Mouse (Mus musculus): ENCODE measurements around the gene Vtcn1.

The Vtcn1 gene

DNA sequence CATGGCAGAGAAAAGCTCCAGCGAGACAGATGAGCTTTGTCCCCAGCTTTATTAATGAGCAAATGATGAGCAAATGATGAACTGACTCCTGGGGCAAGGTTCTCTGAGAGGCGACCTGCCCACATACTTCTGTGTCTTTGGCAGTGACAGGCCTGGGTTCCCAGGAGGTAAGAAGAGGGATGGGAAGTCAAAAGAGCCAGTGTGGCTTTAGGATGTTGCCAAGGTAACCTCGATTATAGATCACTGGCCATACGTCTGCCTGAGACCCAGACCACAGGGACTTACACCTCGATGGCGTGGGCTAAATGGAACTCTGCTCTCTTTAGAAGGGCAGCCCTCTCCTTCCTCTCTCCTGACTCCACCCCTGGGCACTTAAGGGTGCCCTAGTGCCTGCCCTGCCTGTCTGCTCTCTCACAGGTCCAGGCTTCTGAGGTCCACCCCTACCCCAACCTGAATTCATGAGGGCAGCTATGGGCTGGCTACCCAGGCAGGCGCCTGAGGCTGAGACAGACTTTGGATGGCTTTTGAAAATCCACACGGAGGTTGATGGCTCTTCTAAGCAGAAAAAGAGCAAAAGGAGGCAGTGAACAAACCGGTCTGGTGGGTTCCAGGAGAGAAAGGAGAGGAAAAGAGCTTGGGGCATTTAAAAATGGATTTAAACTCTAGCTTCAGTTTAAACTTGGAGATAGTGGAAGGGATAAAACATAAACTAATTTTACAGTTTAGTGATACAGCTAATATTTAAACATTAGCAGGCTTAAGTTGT, 31.0 kb downstream of the Vtcn1 start:
- peak; percentile 21 for DNase-seq (ENCODE audit: low read depth, low spot score)

DNA sequence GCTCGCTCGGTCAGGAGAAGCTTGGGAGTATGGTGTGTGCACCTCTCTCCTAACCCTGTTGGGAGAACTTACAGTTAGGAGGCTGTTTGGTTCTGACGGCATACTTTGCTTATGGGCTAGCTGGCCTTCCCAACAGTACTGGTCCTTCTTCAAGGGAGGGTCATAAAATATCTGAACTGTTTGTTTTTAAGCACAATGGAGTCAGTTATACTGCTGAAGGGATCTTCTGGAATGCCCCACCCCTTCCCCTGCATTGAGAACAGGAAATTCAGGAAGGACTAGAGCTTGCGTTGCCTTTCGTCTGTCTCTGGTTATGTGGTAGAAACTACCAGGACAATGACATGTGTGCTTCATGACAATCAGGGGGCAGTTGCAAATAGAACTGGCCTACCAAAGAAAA, 31.9 kb downstream of the Vtcn1 start:
- no peak for DNase-seq (ENCODE audit: low read depth, low spot score)

DNA sequence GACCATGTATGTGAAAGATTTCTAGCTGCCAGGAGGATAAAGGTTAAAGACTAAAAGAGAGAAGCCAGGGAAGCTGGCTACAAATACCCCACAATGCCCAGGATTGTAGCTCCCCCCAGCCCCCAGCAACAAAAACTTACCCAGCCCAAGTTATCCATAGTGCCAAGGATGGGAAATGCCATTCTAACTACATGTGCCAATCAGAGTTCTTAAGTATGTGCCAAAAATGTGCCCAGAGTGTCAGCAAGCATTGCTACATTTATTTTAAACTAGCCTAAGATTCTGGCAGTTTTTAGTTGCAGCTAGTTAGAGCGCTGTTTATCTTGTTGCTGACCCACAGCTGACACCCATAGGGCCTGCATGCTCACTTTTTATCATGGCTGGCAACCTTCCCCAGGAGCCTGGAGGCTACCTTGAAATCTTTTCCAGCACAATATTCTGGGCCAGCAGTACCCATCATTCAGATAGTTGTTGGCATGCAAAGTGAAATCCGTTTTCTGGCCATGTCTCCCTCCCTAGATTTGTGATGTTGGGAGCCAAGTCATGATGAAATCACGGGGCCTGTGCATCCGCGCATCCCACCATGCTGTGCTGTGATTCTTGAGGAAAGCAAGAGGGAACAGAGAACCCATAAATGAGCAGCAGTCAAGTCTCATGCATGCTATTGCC, 33.2 kb downstream of the Vtcn1 start:
- DNase-seq (ENCODE audit: low read depth, low spot score) = no peak

DNA sequence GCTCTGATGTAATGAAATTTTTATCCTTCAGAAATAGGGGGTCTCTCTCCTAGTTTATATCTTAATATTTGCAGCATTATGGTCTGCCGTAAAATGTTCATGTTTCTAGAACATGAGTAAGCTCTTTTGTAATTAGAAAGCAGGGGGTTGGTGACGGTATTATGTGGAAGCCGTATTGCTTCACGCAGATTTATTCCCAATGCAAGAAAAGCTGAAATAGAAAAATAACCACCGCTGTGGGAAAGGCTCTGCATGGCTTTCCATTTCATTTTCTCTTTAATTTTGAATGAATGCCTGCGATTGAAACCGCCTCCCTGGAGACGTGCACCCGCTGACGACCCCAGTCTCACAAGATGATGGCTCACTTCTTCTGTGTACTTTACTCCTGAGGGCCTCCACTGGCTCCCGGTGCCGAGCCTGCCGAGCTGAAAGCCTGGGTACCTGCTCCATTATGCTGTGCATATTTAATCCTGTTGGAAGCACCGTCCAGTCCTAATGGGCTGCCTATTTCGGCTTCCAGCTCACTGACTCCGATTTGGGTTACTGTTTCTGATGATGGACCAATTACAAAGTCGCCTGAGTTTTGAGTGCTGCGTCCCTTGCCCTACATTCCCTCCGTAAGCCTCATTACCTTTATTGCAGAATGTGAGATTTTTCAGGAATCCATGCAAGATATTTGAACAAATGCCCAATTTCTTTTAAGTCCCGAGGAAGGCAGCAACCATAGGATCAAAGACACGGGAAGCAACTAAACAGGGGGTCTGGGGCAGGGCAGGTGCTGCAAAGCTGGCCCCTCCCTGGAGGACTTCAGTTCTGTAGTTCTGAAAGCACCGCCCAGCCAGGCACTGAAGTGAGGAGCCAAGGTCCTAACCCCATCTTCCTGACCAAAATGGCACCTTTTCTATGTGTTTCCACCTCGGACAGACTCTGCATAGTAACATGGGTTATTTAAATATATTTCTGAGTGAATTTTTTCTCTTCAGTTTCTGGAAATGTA, 36.3 kb downstream of the Vtcn1 start:
- DNase-seq (ENCODE audit: low read depth, low spot score) = no peak

DNA sequence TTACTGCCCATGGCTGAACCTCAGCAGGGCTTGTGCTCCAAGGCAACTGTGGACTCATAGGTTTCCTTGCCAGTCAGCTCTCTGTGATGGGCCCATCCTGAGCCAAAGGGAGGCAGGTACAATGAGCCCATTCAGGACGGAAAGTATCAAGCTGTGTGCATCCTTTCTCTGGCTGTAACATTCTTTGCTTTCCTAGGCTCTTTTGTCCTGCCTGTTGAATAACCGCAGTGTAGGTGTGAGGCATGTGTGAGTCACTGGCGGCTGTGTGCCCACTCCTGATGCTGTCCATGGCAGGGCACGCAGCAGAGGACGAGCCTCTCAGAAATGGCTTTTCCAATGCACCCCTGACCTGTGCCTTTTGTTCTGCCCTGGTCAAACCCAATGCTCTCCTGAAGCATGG, 41.7 kb downstream of the Vtcn1 start:
- DNase-seq (ENCODE audit: low read depth, low spot score) = no peak

DNA sequence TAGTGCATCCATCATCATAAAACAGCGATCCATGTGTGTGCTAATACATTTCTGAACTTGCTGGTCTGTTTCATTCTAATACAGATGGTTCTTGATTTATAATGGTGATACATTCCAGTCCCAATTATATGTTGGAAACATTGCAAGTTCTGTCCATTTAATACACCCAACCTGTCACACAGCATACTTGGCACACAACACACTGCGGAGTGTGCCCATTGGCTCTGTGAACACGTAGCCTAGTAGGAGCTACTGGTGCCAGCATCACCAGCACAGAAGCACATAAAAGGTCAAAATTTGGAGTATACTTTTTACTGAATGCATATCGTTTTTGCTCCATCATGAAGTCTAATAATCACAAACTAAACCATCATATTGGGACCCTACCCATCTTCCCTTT, 51.8 kb downstream of the Vtcn1 start:
- DNase-seq (ENCODE audit: low read depth, low spot score) = no peak

DNA sequence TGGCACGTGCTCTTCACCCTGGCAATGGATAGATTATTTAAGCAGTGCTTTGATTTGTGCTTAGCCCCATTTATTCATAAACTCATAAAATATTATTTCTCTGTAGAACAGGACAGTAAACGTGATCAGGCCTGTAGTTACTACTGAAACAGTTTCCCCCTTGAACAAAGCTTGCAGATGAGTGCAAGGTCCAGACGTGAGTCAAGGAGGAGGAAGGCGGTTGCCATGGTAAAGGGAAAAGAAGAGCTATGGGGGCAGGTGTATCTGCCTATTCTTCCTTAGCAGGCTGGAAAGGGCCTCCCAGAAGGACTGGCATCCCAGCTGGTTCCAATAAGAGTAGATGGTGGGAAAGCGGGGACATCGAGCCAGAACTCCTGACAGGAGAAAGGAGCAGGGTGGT, 56.1 kb downstream of the Vtcn1 start:
- no peak for DNase-seq (ENCODE audit: low read depth, low spot score)

DNA sequence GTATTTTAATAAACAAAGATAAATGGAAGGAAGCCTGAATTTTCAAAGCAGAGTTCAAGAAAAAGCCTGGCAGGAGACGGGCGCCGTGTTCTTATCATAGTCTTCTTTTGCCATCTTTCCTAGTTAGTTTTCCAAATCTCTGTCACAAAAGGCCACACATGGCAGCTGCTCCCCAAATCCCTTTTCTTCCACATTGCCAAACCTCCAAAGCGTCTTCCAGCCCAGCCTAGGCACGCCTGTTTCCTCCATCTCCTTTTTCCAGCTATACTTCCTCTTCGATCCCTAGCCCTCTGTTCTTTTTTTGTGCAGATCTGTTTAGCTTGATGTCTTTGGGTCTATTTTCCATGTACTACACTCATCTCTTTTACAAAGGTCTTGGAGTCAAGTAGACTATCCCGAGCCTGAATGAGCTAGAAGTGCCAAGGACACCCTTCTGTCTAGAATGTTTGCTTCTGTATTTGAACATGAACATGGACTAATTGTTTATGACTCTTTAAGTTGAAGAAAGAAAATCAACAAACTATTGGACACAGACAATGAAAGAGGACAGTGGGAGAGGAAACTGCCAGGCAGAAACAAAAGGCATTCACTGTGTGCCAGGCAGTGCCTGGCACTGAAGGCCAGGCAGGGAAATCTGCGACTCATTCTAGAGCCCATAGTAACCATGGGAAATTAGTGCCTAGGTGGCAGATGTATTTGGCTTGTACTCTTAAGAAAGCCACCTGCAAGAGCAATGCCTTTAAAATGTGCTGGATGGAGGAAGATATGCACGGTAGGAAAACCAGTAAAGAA, 56.8 kb downstream of the Vtcn1 start:
- no peak for DNase-seq (ENCODE audit: low read depth, low spot score)

DNA sequence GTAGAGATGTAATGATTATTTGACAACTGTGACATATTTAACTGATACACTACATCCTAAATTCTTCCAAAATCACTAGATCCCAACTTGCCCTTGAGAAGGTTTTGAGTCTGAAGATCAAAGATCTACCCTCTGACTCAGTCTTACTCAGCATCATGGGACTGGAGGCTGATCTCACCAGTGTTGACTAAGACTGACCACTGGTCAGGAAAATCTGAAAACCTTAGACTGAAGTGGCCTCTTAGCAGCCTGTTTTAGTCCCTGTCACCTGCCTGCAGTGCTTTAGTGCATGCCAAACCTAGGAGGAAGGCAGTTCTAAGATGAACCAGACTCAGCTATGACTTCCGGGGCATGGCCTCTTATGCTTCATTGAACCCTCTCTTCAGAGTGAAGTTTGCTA, 64.0 kb downstream of the Vtcn1 start:
- DNase-seq (ENCODE audit: low read depth, low spot score) = no peak

DNA sequence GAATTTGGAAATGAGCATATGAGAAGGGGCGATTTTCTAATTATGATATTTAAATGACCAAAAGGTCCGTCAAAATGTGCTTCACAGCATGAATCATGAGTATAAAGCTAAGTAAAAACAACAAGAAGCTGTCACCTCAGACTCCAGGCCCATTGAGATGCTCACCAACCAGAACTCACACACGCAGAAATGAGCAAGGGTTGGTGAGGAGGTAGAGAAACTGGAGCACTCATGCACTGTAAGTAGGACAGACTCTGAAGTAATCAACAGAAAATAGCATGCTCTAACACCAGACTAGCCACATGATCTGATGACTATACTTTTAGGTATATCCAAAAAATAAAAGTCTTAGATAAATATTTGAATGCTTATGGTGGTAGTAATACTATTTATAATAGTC, 65.1 kb downstream of the Vtcn1 start:
- DNase-seq (ENCODE audit: low read depth, low spot score) = no peak

DNA sequence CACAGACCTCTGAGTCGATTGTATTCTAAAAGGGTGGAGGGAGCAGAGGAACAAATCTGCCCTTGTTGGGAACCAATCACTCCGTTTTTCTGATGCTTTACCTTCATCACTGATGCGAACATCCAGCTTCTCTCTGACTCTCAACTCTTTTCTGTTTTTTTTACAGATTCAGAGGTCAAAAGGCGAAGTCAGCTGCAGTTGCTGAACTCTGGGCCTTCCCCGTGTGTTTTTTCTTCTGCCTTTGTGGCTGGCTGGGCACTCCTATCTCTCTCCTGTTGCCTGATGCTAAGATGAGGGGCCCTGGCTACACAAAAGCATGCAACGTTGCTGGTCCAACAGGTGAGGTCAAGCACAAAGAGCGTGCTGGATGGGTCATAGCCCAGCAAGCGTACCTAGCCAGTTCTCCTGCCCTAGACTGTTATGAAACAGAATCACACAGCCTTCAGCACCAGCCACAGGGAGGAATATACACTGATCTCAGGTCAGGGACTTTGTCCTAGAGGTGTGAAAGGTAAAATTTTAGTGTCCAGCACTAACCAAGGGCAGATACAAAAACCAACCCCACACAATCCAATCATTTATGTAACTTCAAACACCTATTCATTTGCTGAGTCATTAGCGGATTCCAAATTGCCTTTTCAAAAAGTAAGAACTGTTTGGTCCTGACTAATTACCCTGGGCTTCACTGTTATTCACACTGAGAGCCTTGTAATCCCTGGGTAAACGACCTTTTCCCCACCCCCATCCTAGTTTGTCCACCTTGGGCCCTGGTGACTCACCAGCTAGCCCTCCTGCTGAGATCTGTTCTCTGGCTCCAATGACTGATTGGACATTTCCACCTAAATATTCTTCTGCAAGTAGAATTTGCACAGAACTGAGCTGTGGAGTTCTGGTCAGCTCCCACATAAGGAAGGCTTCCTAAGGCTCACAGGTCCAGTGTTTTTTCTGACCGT, 67.4 kb downstream of the Vtcn1 start:
- DNase-seq (ENCODE audit: low read depth, low spot score) = no peak

DNA sequence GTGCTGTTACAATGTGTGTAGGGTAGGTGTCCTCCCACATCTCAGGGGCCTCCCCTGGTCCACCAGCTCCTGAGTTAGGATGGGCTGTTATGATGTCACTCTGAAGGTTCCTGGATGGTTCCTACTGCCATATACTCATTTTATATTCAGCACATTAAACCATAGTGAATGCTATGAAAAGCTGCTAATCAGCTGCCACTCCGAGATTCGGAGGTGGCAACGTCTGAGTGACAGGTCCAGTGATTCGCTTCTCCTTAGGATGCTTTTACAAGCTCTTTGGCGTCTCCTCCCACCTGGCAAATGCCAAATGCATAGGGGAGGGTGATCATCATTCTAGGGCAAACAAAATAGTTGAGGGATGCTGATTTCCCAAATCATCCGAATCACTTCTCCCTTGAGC, 70.2 kb downstream of the Vtcn1 start:
- no peak for DNase-seq (ENCODE audit: low read depth, low spot score)

DNA sequence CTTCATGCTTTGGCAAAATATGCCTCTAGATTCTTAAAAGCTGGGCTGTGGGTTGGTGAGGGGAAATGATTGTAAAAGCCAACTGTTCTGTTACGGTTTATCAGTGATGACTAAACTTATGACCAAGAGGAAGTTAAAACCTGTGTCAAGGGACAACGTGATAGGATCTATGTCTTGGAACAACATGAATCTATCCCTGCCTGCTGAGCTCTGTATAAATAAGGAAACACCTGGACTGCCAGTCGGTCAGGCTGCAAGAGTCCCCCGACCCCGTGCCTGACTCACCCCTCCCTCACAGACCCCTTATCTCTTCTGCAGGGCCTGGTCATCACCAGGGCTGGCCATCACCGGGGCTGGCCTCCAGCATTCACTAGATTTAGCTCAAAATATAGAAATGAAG, 80.9 kb downstream of the Vtcn1 start:
- no peak for DNase-seq (ENCODE audit: low read depth, low spot score)

DNA sequence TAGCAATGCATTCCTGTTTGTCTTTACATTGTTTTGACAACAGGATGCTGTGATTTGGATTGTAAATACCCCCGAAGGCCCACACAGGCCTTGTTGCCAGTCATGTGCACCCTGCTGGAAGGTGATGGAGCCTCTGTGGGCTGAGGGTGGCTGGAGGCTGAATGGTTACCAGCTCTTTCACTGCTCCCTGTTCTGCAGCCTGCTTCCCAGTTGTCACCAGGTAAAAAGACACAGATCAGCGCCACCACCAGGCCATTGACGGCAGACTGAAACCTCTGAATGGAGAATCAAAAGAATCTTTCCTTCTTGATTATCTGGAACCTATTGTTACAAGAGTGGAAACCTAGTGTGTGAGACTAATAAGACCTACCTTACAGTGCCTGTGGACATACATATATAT, 81.7 kb downstream of the Vtcn1 start:
- DNase-seq (ENCODE audit: low read depth, low spot score) = no peak

DNA sequence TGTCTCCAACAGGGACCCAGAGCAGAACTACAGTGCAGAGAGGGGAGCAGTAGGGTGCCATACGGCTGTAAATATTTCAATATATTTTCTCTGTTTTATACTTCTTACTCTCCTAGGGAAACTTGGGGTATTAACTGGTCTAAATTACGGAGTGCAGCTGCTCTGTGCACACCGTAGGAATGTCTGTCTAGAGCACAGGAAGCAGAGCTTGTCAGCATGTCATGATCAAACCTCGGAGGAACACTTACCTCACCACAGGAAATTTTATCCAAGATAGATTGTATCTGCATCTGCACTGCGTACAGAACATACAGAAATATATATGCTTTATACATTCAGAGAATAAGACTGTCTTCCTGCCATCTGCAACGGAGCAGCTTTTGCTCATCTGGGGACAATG, 83.3 kb downstream of the Vtcn1 start:
- DNase-seq (ENCODE audit: low read depth, low spot score) = no peak

DNA sequence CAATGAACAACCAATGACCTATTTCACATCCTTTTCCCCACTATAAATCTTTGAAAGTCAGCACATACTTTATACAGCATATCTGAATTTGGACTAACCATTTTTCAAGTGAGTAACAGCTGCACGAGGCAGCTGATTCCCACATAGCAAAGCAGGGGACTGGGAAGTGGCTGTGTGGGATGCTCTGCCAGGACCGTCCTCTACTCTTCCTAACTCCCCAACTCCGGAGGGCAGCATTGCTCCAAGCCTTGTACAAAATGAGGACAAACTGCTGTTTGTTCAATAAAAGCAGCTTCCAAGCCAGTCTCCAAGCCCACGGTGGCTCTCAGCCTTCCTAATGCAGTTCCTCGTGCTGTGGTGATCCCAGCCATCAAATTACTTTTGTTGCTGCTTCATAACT, 85.4 kb downstream of the Vtcn1 start:
- DNase-seq (ENCODE audit: low read depth, low spot score) = no peak

DNA sequence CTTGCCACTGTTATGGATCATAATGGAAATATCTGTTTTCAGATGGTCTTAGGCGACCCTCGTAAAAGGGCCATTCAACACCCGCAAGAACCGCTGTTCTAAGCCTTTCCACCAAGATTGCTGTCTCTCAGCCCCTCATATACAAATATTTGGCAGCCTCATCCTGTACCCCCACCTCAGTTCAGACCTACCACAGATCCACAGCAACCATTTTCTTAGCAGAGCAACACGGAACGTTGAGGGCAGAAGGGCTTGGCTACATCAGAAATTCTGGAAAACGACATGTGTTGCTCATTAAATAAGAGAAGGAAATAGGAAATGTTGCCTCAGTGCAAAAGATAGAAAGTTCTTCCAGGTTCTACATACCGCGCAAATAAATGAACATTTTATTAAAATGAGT, 85.8 kb downstream of the Vtcn1 start:
- DNase-seq (ENCODE audit: low read depth, low spot score) = no peak

DNA sequence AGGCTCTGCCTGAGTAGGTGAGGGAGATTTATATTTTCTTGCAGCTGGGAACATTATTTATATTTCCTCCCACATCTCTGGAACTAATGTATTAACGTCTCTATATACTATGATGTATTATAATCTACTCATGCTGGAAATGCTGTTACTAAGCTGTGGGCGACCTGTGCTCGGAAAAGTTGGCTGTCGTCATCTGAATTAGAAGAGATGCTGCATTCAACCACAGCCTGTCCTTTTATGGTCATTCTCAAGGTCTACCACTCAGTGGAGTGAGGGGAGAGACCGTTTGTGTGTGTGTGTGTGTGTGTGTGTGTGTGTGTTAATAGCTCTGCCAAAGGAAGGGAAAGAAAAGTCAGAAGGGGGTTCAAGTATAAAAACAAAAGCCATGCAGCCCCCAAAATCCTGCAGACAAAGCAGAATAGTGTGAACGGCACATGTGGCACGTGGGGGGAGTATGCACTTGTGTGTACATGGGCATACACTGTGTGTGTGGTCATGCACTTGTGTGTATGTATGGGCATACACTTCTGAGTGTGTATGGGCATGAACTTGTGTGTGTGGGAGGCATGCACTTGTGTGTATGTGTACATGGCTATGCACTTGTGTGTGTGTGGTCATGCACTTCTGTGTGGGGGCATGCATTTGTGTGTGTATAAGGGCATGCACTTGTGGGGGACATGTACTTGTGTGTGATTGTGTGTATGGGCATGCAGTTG, 86.4 kb downstream of the Vtcn1 start:
- no peak for DNase-seq (ENCODE audit: low read depth, low spot score)

DNA sequence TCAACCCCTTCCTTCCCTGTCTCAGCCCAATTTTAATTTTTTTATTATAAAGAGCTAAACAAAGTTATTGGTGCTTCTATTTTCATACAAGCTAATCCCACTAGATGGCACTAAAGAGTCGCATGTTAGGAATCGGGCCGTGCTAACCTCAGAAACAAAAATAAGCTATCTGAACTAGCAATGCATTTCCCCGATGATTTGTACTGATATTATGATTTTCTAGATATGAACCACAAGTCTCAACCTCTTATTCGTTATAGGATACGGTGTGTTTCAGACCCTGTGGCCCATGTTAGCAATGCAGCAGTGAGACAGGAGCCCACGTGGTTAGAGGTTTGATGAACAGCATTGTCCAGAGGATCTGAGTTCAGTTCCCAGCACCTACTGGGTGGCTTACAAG, 91.6 kb downstream of the Vtcn1 start:
- DNase-seq (ENCODE audit: low read depth, low spot score) = peak; percentile 55

Measured in forelimb bud, embryonic 11.5 days (tissue).